Mouse (Mus musculus) kidney, embryonic 16.5 days (tissue): ENCODE results near the gene Ptpre. TPM values are rescaled to one million over a fixed set of nuclear protein-coding genes. Genes with fewer than 3 reads are reported as not detected.

Source experiments
- ATAC-seq: fragments of 200-750 bp; cut with Nextera tagmentation; 2 replicates; pipeline ENCODE4 v1.8.0; 2017; ENCODE audit warnings: moderate TSS enrichment; ENCODE audit not compliant: low FRiP score, low TSS enrichment
- H3K27ac ChIP-seq: fragments of 300-500 bp; sonication (generic); 2 replicates; pipeline ENCODE4 v1.5.1; 2014; ENCODE audit warnings: low read length
- H3K27me3 ChIP-seq: fragments of 300-500 bp; sonication (generic); 2 replicates; pipeline ENCODE4 v1.6.1; 2014; ENCODE audit warnings: low read length, control low read depth, mixed read lengths; ENCODE audit not compliant: insufficient read depth
- H3K36me3 ChIP-seq: fragments of 300-500 bp; sonication (generic); 2 replicates; pipeline ENCODE4 v1.6.1; 2014; ENCODE audit warnings: low read length, control low read depth, mixed read lengths; ENCODE audit not compliant: insufficient read depth
- H3K4me1 ChIP-seq: fragments of 300-500 bp; sonication (generic); 2 replicates; pipeline ENCODE4 v1.6.1; 2014; ENCODE audit warnings: low read length, control low read depth, mixed read lengths; ENCODE audit not compliant: insufficient read depth
- H3K4me2 ChIP-seq: fragments of 300-500 bp; sonication (generic); replicated peaks from 2 replicates; pipeline ENCODE4 v1.6.1; 2014; ENCODE audit warnings: low read depth, low read length
- H3K4me3 ChIP-seq: fragments of 300-500 bp; sonication (generic); 2 replicates; pipeline ENCODE4 v1.5.1; 2014; ENCODE audit warnings: mild to moderate bottlenecking, low read length
- H3K9ac ChIP-seq: fragments of 300-500 bp; sonication (generic); replicated peaks from 2 replicates; pipeline ENCODE4 v1.6.1; 2014; ENCODE audit warnings: low read length
- H3K9me3 ChIP-seq: fragments of 300-500 bp; sonication (generic); 2 replicates; pipeline ENCODE4 v1.6.1; 2016; ENCODE audit warnings: low read length, control low read depth
- WGBS: fragments of 180-500 bp; shearing (Covaris S2); extraction: QIAGEN DNeasy Blood & Tissue Kit; methylation state at CpG from one replicate; pipeline ENCODE4 v1.1.7; 2014; 5-methylcytosine and 5-hydroxymethylcytosine counted together
- polyA plus RNA-seq: library from polyadenylated mRNA; unstranded; fragments of >200 nt; fragmentation: Nextera tagmentation; extraction: Ambion mirVana; gene quantifications from 2 replicates; pipeline ENCODE4 v1.2.1, GENCODE M21; 2015

The Ptpre gene
- polyA plus RNA-seq, 1 experiment from 2014 or later = 1.3 TPM

- Histone ChIP-seq H3K27ac (no peak overlapping the region), H3K4me2 (no peak overlapping the region), H3K27me3 (no peaks in the 10 kb centered on the region), H3K4me1 (peaks cover 6% of the 10 kb centered on the region; the same call in 1 of the 2 replicates), H3K9ac (no peak overlapping the region), H3K9me3 (no peaks in the 10 kb centered on the region), H3K36me3 (no peaks in the 10 kb centered on the region), H3K4me3 (no peak overlapping the region)
- no peak for ATAC-seq
- WGBS = 75% methylated on average over 4 of the region's 4 CpGs
Measured at GRCm38 (mm10) chr7:135655113-135655512, 117.8 kb downstream of the Ptpre start.

- H3K27me3 ChIP-seq = no peaks in the 10 kb centered on the region
- H3K9me3 ChIP-seq = no peaks in the 10 kb centered on the region
- H3K36me3 ChIP-seq = no peaks in the 10 kb centered on the region
- H3K4me2 ChIP-seq = no peak overlapping the region
- no peak for ATAC-seq
- H3K4me1 ChIP-seq = no peaks in the 10 kb centered on the region
- H3K9ac ChIP-seq = no peak overlapping the region
- no peak overlapping the region for H3K27ac ChIP-seq
- H3K4me3 ChIP-seq = no peak overlapping the region
- WGBS = 88% methylated on average over 7 of the region's 7 CpGs
Measured at GRCm38 (mm10) chr7:135658150-135658549, 120.9 kb downstream of the Ptpre start.

GRCm38 (mm10) chr7:135659314-135659935 is 122.1 kb downstream of the Ptpre start:
- Histone ChIP-seq H3K9me3 (no peaks in the 10 kb centered on the region), H3K4me3 (no peak overlapping the region), H3K27me3 (no peaks in the 10 kb centered on the region), H3K4me2 (no peak overlapping the region), H3K9ac (no peak overlapping the region), H3K27ac (no peak overlapping the region), H3K36me3 (no peaks in the 10 kb centered on the region), H3K4me1 (no peaks in the 10 kb centered on the region)
- ATAC-seq = no peak
- 77% methylated on average over 5 of the region's 5 CpGs for WGBS

- Histone ChIP-seq H3K27me3 (no peaks in the 10 kb centered on the region), H3K4me1 (no peaks in the 10 kb centered on the region), H3K27ac (no peak overlapping the region), H3K36me3 (no peaks in the 10 kb centered on the region), H3K4me3 (no peak overlapping the region), H3K9me3 (no peaks in the 10 kb centered on the region), H3K4me2 (no peak overlapping the region), H3K9ac (no peak overlapping the region)
- ATAC-seq = no peak
Measured at GRCm38 (mm10) chr7:135660314-135660713, 123.0 kb downstream of the Ptpre start.

- ATAC-seq = no peak
- no peak overlapping the region for H3K9ac ChIP-seq
- no peaks in the 10 kb centered on the region for H3K9me3 ChIP-seq
- H3K4me3 ChIP-seq = no peak overlapping the region
- no peak overlapping the region for H3K4me2 ChIP-seq
- no peaks in the 10 kb centered on the region for H3K4me1 ChIP-seq
- H3K36me3 ChIP-seq = no peaks in the 10 kb centered on the region
- no peak overlapping the region for H3K27ac ChIP-seq
- 73% methylated on average over 7 of the region's 7 CpGs for WGBS
- no peaks in the 10 kb centered on the region for H3K27me3 ChIP-seq
Measured at GRCm38 (mm10) chr7:135664211-135664610, 126.9 kb downstream of the Ptpre start.

- no peak overlapping the region for H3K27ac ChIP-seq
- no peak overlapping the region for H3K4me3 ChIP-seq
- H3K4me1 ChIP-seq = no peaks in the 10 kb centered on the region
- no peaks in the 10 kb centered on the region for H3K27me3 ChIP-seq
- H3K9me3 ChIP-seq = no peaks in the 10 kb centered on the region
- H3K9ac ChIP-seq = no peak overlapping the region
- WGBS = 87% methylated on average over 2 of the region's 2 CpGs
- H3K36me3 ChIP-seq = no peaks in the 10 kb centered on the region
- no peak overlapping the region for H3K4me2 ChIP-seq
- no peak for ATAC-seq
Measured at GRCm38 (mm10) chr7:135666314-135666713, 129.0 kb downstream of the Ptpre start.

- ATAC-seq = 0 out of 2 replicates have a peak, but pooled peaks have one; percentile 42
- Histone ChIP-seq H3K9me3 (no peaks in the 10 kb centered on the region), H3K4me2 (no peak overlapping the region), H3K9ac (no peak overlapping the region), H3K36me3 (no peaks in the 10 kb centered on the region), H3K4me3 (no peak overlapping the region), H3K27me3 (no peaks in the 10 kb centered on the region), H3K27ac (no peak overlapping the region), H3K4me1 (no peaks in the 10 kb centered on the region)
- 41% methylated on average over 16 of the region's 16 CpGs for WGBS
Measured at GRCm38 (mm10) chr7:135668852-135669739, 131.8 kb downstream of the Ptpre start.

GRCm38 (mm10) chr7:135673576-135673975 is 136.3 kb downstream of the Ptpre start:
- H3K36me3 ChIP-seq = no peaks in the 10 kb centered on the region
- WGBS = 56% methylated on average over 3 of the region's 3 CpGs
- no peaks in the 10 kb centered on the region for H3K9me3 ChIP-seq

GRCm38 (mm10) chr7:135676722-135677121 is 139.4 kb downstream of the Ptpre start:
- H3K4me2 ChIP-seq = no peak overlapping the region
- H3K27me3 ChIP-seq = no peaks in the 10 kb centered on the region
- no peak overlapping the region for H3K27ac ChIP-seq
- WGBS = 85% methylated on average over 8 of the region's 8 CpGs
- H3K9me3 ChIP-seq = no peaks in the 10 kb centered on the region
- H3K9ac ChIP-seq = no peak overlapping the region
- no peak overlapping the region for H3K4me3 ChIP-seq
- no peak for ATAC-seq
- H3K36me3 ChIP-seq = no peaks in the 10 kb centered on the region
- H3K4me1 ChIP-seq = no peaks in the 10 kb centered on the region

More at GRCm38 (mm10) chr7:135673576-135673975, 136.3 kb downstream of the Ptpre start:
- H3K27ac ChIP-seq = no peak overlapping the region
- no peak overlapping the region for H3K9ac ChIP-seq
- no peak overlapping the region for H3K4me3 ChIP-seq
- no peak for ATAC-seq
- no peak overlapping the region for H3K4me2 ChIP-seq
- no peaks in the 10 kb centered on the region for H3K27me3 ChIP-seq
- no peaks in the 10 kb centered on the region for H3K4me1 ChIP-seq

GRCm38 (mm10) chr7:135680334-135680733 is 143.1 kb downstream of the Ptpre start:
- Histone ChIP-seq H3K9ac (no peak overlapping the region), H3K4me3 (no peak overlapping the region), H3K36me3 (no peaks in the 10 kb centered on the region), H3K27ac (no peak overlapping the region), H3K9me3 (no peaks in the 10 kb centered on the region), H3K27me3 (no peaks in the 10 kb centered on the region), H3K4me1 (no peaks in the 10 kb centered on the region), H3K4me2 (no peak overlapping the region)
- no peak for ATAC-seq
- 73% methylated on average over 5 of the region's 5 CpGs for WGBS
